Mouse (Mus musculus) adrenal gland, postnatal 14 days (tissue): ENCODE measurements at regions not wholly inside any gene's neighbourhood (a gene's known extent, or its start where the extent isn't known, plus 50 kb on each side); places are given as distances from the start of the nearest gene placed in this dataset.

Experiments
- DNase-seq: peaks from one replicate; pipeline ENCODE4 v3.0.0; 2021; ENCODE audit warnings: mixed read lengths

GRCm38 (mm10) chr9:27694805-27695593 is 95.6 kb upstream of the Opcml start:
- no peak for DNase-seq

- no peak for DNase-seq
These were observed 89.0 kb upstream of the Opcml start for GRCm38 (mm10) chr9:27701559-27701958.

- DNase-seq: no peak
These were observed 88.4 kb upstream of the Opcml start for GRCm38 (mm10) chr9:27702140-27702539.

- no peak for DNase-seq
These were observed 86.6 kb upstream of the Opcml start for GRCm38 (mm10) chr9:27704001-27704400.

- DNase-seq: no peak
These were observed 66.7 kb upstream of the Opcml start for GRCm38 (mm10) chr9:27723840-27724408.

GRCm38 (mm10) chr9:27724576-27724975 is 66.0 kb upstream of the Opcml start:
- no peak for DNase-seq

- no peak for DNase-seq
These were observed 61.7 kb upstream of the Opcml start for GRCm38 (mm10) chr9:27728652-27729557.

- no peak for DNase-seq
These were observed 61.1 kb upstream of the Opcml start for GRCm38 (mm10) chr9:27729558-27729889.

GRCm38 (mm10) chr9:27739287-27739686 is 51.3 kb upstream of the Opcml start:
- peak; percentile 65 for DNase-seq
